Mouse (Mus musculus) olfactory bulb, adult 2 months (tissue): Measurements from ENCODE around the gene Lmx1a. TPM values are rescaled to one million over a fixed set of nuclear protein-coding genes. Genes with fewer than 3 reads are reported as not detected.

ENCODE experiments used
- H3K27ac ChIP-seq: fragments of 200-500 bp; 2 replicates; pipeline ENCODE4 v1.5.1; 2012; ENCODE audit warnings: low read depth, low read length; ENCODE audit not compliant: insufficient read depth
- H3K4me1 ChIP-seq: fragments of 200-500 bp; 2 replicates; pipeline ENCODE4 v1.6.1; 2012; ENCODE audit warnings: low read length; ENCODE audit not compliant: control insufficient read depth, insufficient read depth
- H3K4me3 ChIP-seq: fragments of 200-500 bp; 2 replicates; pipeline ENCODE4 v1.5.1; 2012; ENCODE audit warnings: mild to moderate bottlenecking, low read depth, low read length, moderate library complexity; ENCODE audit not compliant: insufficient read depth
- CTCF ChIP-seq: fragments of 200-500 bp; IDR thresholded peaks from 2 replicates; pipeline ENCODE4 v1.5.1; 2012; ENCODE audit warnings: low read depth, mild to moderate bottlenecking, low read length, moderate library complexity; ENCODE audit not compliant: insufficient read depth
- POLR2A ChIP-seq: fragments of 200-500 bp; IDR thresholded peaks from 2 replicates; pipeline ENCODE4 v1.6.1; 2012; ENCODE audit warnings: mild to moderate bottlenecking, low read depth, low read length, moderate library complexity; ENCODE audit not compliant: insufficient read depth
- WGBS: fragments of 180-500 bp; shearing (Covaris S2); methylation state at CpG from one replicate; pipeline ENCODE4 v1.1.7; 2018; 5-methylcytosine and 5-hydroxymethylcytosine counted together
- polyA plus RNA-seq: library from polyadenylated mRNA; stranded (reverse); fragments of >200 nt; gene quantifications from 2 replicates; pipeline ENCODE4 v1.2.4, GENCODE M21; 2012; ENCODE audit warnings: low replicate concordance; ENCODE audit not compliant: missing spikeins, insufficient read depth, insufficient read length

Gene Lmx1a
- polyA plus RNA-seq, 1 experiment, result not detected

GRCm38 (mm10) chr1:167760307-167760706 is 71.3 kb downstream of the Lmx1a start:
- Histone ChIP-seq H3K4me1 (no peaks in the 10 kb centered on the region), H3K27ac (no peak overlapping the region), H3K4me3 (no peak overlapping the region)
- 95% methylated on average over 10 of the region's 10 CpGs for WGBS
- no peak for TF ChIP-seq POLR2A
- TF ChIP-seq CTCF, result no peak

DNA sequence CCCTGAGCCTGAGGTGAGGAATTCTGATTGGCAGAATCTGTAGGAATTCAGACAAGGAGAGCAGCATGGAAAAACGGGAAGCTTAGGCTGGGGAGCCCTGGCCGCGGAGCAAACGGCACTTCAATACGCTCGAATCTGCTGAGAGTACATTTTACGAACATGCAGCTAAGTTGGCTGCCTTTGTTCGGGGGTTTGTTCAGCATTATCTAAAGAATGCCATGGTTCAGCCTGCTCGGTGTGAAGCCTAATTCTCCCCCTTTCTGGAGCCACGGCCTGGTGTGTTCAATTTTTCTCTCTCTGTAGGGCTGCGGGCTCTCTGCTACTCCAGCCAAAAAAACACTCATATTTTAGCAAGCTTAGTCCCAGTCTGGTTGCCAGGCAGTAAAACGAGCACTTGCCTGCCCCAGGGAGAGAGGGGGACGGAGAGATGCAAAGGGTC is 72.8 kb downstream of the Lmx1a start:
- no peak overlapping the region for H3K4me3 ChIP-seq
- 38% methylated on average over 13 of the region's 13 CpGs for WGBS
- no peak overlapping the region for H3K27ac ChIP-seq
- H3K4me1 ChIP-seq, result no peaks in the 10 kb centered on the region
- TF ChIP-seq POLR2A, result no peak
- no peak for TF ChIP-seq CTCF

DNA sequence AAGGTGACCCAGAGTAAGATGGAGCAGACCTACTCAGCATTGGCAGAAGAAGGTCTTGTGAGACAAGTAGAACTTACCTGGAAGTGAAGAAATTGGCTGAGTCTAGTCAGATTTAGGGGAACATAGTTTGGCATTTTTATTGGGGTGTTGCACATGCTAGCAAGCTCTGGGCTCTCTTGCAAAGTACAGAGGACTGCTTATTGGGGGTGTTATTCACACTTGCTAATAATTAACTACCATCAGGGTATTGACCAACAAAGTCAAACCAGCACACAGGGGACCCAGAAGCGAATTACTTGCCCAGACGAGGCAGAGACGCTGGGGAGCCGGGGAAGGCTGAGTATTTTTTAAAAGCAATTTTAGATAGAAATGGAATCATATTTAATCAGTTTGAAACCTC is 77.6 kb downstream of the Lmx1a start:
- no peak overlapping the region for H3K4me3 ChIP-seq
- TF ChIP-seq POLR2A, result no peak
- no peak for TF ChIP-seq CTCF
- H3K27ac ChIP-seq, result no peak overlapping the region
- WGBS, result 96% methylated on average over 4 of the region's 4 CpGs
- no peaks in the 10 kb centered on the region for H3K4me1 ChIP-seq

GRCm38 (mm10) chr1:167770457-167770856 is 81.4 kb downstream of the Lmx1a start:
- no peak for TF ChIP-seq POLR2A
- no peak for TF ChIP-seq CTCF
- Histone ChIP-seq H3K4me3 (no peak overlapping the region), H3K27ac (no peak overlapping the region), H3K4me1 (no peaks in the 10 kb centered on the region)
- WGBS, result 89% methylated on average over 7 of the region's 7 CpGs

- no peak for TF ChIP-seq CTCF
- TF ChIP-seq POLR2A, result no peak
- 55% methylated on average over 4 of the region's 5 CpGs for WGBS
- H3K4me1 ChIP-seq, result no peaks in the 10 kb centered on the region
- no peak overlapping the region for H3K27ac ChIP-seq
- no peak overlapping the region for H3K4me3 ChIP-seq
Measured at GRCm38 (mm10) chr1:167779766-167780488, 90.9 kb downstream of the Lmx1a start.

- TF ChIP-seq CTCF (no peak), POLR2A (no peak)
- WGBS, result 52% methylated on average over 10 of the region's 10 CpGs
Measured at GRCm38 (mm10) chr1:167781787-167782484, 92.9 kb downstream of the Lmx1a start.

DNA sequence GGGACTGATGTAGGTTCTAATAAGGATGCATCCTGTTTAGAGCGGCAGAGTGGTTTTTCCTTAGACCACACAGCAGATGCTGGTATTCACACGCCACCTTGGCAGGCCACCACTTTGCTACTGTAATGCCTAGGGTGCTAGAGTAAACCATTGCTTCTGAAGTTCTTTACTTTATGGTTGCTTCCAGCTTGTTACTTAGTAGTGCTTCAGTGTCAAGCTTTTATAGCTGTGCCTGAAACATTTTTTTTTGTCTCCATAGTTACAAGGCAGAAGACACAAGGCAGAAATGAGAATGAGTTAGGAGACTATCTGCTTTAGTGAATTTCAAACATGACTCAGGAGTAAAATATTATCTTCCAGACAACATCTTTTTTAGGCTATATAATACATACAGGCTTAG is 95.0 kb downstream of the Lmx1a start:
- TF ChIP-seq CTCF, result no peak
- no peak for TF ChIP-seq POLR2A
- Histone ChIP-seq H3K4me3 (no peak overlapping the region), H3K4me1 (peaks cover 2% of the 10 kb centered on the region; the same call in 1 of the 2 replicates), H3K27ac (no peak overlapping the region)
- WGBS, result 79% methylated on average over 2 of the region's 2 CpGs

More at GRCm38 (mm10) chr1:167781787-167782484, 92.9 kb downstream of the Lmx1a start:
- Histone ChIP-seq H3K4me1 (no peaks in the 10 kb centered on the region), H3K27ac (no peak overlapping the region), H3K4me3 (no peak overlapping the region)

DNA sequence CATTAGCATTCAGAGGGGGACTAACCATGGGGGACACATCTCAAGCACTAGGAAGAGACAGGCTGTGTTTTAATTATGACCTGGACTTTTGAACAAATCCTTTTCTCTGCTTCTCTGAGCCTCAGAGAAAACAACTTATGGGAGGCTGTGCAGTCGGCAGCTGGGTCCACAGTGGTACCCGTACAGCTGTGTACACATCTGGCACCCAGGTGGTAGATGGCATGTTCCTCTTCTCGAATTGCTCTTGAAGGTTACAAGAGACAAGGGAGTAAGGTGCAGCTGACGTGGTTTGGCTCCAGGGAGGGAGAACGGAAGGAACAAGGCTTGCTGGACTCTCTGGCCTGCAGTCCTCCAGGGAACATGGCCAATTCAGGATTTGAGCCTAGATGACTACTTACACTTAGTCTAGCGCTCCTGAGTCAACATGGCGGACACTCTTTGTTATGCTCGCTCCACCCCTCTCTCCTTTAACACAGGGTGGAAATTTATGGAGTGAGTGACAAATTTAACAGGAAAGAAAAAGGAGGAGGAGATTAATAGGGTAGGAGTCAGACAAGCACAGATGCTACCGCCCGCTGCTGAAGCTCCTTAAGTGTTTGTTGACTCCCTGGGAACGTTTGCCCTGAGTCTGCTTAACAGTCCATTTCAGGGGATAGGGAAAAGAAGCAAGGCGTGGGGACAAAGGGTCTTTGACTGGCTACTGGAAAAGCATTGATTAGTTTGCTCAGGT is 99.8 kb downstream of the Lmx1a start:
- peaks cover 5% of the 10 kb centered on the region for H3K4me1 ChIP-seq
- no peak overlapping the region for H3K27ac ChIP-seq
- TF ChIP-seq CTCF (no peak), POLR2A (no peak)
- 65% methylated on average over 12 of the region's 12 CpGs for WGBS
- H3K4me3 ChIP-seq, result no peak overlapping the region

GRCm38 (mm10) chr1:167789448-167789847 is 100.4 kb downstream of the Lmx1a start:
- WGBS, result 74% methylated on average over 8 of the region's 8 CpGs
- TF ChIP-seq CTCF (no peak), POLR2A (no peak)
- no peak overlapping the region for H3K27ac ChIP-seq

More at GRCm38 (mm10) chr1:167789448-167789847, 100.4 kb downstream of the Lmx1a start:
- Histone ChIP-seq H3K4me1 (peaks cover 5% of the 10 kb centered on the region), H3K4me3 (no peak overlapping the region)
